Mouse (Mus musculus) embryonic facial prominence, embryonic 14.5 days (tissue): ENCODE measurements around the gene Bbs4. TPM values are rescaled to one million over a fixed set of nuclear protein-coding genes. Genes with fewer than 3 reads are reported as not detected.

Experiments used
- ATAC-seq: fragments of 200-750 bp; cut with Nextera tagmentation; 2 replicates; pipeline ENCODE4 v1.8.0; 2017; ENCODE audit warnings: low read depth, moderate number of reproducible peaks, moderate TSS enrichment
- DNase-seq: peaks from one replicate; pipeline ENCODE4 v3.0.0-alpha.2; 2015; ENCODE audit warnings: low spot score
- H3K27ac ChIP-seq: fragments of 300-500 bp; sonication (generic); replicated peaks from 2 replicates; pipeline ENCODE4 v1.5.1; 2014; ENCODE audit warnings: low read depth, mild to moderate bottlenecking, low read length, moderate library complexity
- H3K27me3 ChIP-seq: fragments of 300-500 bp; sonication (generic); replicated peaks from 2 replicates; pipeline ENCODE4 v1.6.1; 2014; ENCODE audit warnings: low read length; ENCODE audit not compliant: control insufficient read depth, insufficient read depth
- H3K36me3 ChIP-seq: fragments of 300-500 bp; sonication (generic); 2 replicates; pipeline ENCODE4 v1.6.1; 2014; ENCODE audit warnings: low read length, mixed read lengths; ENCODE audit not compliant: control insufficient read depth, insufficient read depth
- H3K4me1 ChIP-seq: fragments of 300-500 bp; sonication (generic); 2 replicates; pipeline ENCODE4 v1.6.1; 2014; ENCODE audit warnings: antibody characterized with exemption, low read length; ENCODE audit not compliant: control insufficient read depth, insufficient read depth
- H3K4me2 ChIP-seq: fragments of 300-500 bp; sonication (generic); 2 replicates; pipeline ENCODE4 v1.6.1; 2014; ENCODE audit warnings: low read depth, mild to moderate bottlenecking, low read length, moderate library complexity, mixed read lengths
- H3K4me3 ChIP-seq: fragments of 300-500 bp; sonication (generic); 2 replicates; pipeline ENCODE4 v1.5.1; 2014; ENCODE audit warnings: low read depth, mild to moderate bottlenecking, low read length
- H3K9ac ChIP-seq: fragments of 300-500 bp; sonication (generic); 2 replicates; pipeline ENCODE4 v1.6.1; 2014; ENCODE audit warnings: low read depth, mild to moderate bottlenecking, low read length, moderate library complexity, mixed read lengths
- H3K9me3 ChIP-seq: fragments of 300-500 bp; sonication (generic); 2 replicates; pipeline ENCODE4 v1.6.1; 2016; ENCODE audit warnings: low read length; ENCODE audit not compliant: control insufficient read depth
- WGBS: fragments of 180-500 bp; shearing (Covaris S2); extraction: QIAGEN DNeasy Blood & Tissue Kit; methylation state at CpG from one replicate; pipeline ENCODE4 v1.1.7; 2014; 5-methylcytosine and 5-hydroxymethylcytosine counted together
- polyA plus RNA-seq: library from polyadenylated mRNA; unstranded; fragments of >200 nt; fragmentation: Nextera tagmentation; extraction: Ambion mirVana; gene quantifications from 2 replicates; pipeline ENCODE4 v1.2.1, GENCODE M21; 2014

Gene Bbs4
- polyA plus RNA-seq, 1 experiment from 2014 or later: 14.2 TPM

- WGBS: 10% methylated on average over 15 of the region's 15 CpGs
- H3K27me3 ChIP-seq: no peaks in the 10 kb centered on the region; the same call in 1 of the 2 replicates
- ATAC-seq (peak; percentile 17; the same call in 1 of the 2 replicates), DNase-seq (peak; percentile 10)
- H3K9me3 ChIP-seq: no peaks in the 10 kb centered on the region
- H3K4me1 ChIP-seq: peaks cover 3% of the 10 kb centered on the region; the same call in 1 of the 2 replicates
- peak overlapping the region; percentile 64 for H3K4me2 ChIP-seq
- H3K27ac ChIP-seq: peak overlapping the region; percentile 84
- H3K9ac ChIP-seq: peak overlapping the region; percentile 82
- no peaks in the 10 kb centered on the region for H3K36me3 ChIP-seq
- H3K4me3 ChIP-seq: peak overlapping the region; percentile 75
Measured at GRCm38 (mm10) chr9:59352586-59353252, 589 bp downstream of the Bbs4 start.

DNA sequence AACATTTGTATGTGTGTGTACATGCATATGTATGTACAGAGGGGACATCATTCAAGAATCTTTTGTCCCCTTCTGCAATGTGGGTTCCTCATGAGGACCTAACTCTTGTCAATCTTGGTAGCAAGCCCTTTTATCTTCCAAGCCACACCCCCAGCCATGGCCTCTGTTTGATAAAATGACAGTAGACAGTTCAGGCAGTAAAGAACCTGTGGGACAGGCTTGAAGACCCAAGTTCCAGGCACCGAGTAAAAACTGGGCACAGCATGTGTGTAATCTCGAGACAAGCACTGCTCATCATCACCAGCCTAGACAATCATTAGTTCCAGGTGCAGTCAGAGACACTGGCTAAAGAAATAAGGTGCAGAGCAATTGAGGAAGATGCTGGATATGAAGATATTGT lies 7.1 kb downstream of the Bbs4 start:
- Histone ChIP-seq H3K36me3 (peaks cover 18% of the 10 kb centered on the region), H3K27me3 (no peaks in the 10 kb centered on the region), H3K9ac (no peak overlapping the region), H3K9me3 (no peaks in the 10 kb centered on the region), H3K4me3 (no peak overlapping the region), H3K27ac (no peak overlapping the region), H3K4me2 (no peak overlapping the region), H3K4me1 (no peaks in the 10 kb centered on the region)
- ATAC-seq (no peak), DNase-seq (no peak)
- WGBS: 61% methylated on average over 2 of the region's 2 CpGs

- WGBS: 80% methylated on average over 8 of the region's 9 CpGs
- no peak overlapping the region for H3K9ac ChIP-seq
- peaks cover 24% of the 10 kb centered on the region for H3K36me3 ChIP-seq
- H3K27ac ChIP-seq: no peak overlapping the region
- no peaks in the 10 kb centered on the region for H3K9me3 ChIP-seq
- peak; percentile 18 for DNase-seq
- H3K4me1 ChIP-seq: no peaks in the 10 kb centered on the region
- H3K4me3 ChIP-seq: no peak overlapping the region
- no peak overlapping the region for H3K4me2 ChIP-seq
- H3K27me3 ChIP-seq: no peaks in the 10 kb centered on the region
- ATAC-seq: no peak
Measured at GRCm38 (mm10) chr9:59340002-59340401, 13.3 kb downstream of the Bbs4 start.

GRCm38 (mm10) chr9:59339107-59339506 lies 14.2 kb downstream of the Bbs4 start:
- H3K9ac ChIP-seq: no peak overlapping the region
- 75% methylated on average over 5 of the region's 5 CpGs for WGBS
- H3K27me3 ChIP-seq: no peaks in the 10 kb centered on the region
- no peak overlapping the region for H3K4me3 ChIP-seq
- H3K4me1 ChIP-seq: no peaks in the 10 kb centered on the region
- H3K36me3 ChIP-seq: peaks cover 24% of the 10 kb centered on the region
- no peak overlapping the region for H3K27ac ChIP-seq
- H3K4me2 ChIP-seq: no peak overlapping the region
- no peak for ATAC-seq
- no peaks in the 10 kb centered on the region for H3K9me3 ChIP-seq
- peak; percentile 31 for DNase-seq

DNA sequence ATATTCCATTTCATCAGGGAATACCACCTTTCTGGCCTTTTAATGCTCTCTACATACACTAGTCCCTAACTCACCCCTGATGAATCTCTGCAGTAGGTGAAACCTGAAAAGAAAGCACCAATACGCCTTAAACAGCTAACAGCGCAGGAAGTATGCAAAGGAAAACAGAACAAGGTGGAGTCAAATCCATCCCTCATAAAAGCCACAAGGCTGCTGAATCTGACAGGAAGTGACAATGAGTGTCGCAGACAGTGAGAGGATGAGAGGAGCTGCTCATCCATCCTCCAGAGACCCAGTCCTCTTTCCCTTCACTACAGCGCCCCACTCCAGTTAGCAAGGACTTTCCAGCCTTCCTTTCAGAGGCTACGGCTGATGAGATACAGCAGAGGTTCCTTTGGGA lies 14.9 kb downstream of the Bbs4 start:
- H3K27ac ChIP-seq: no peak overlapping the region
- H3K27me3 ChIP-seq: no peaks in the 10 kb centered on the region
- no peak overlapping the region for H3K4me3 ChIP-seq
- peaks cover 28% of the 10 kb centered on the region for H3K36me3 ChIP-seq
- no peak for ATAC-seq
- 80% methylated on average over 5 of the region's 5 CpGs for WGBS
- no peaks in the 10 kb centered on the region for H3K9me3 ChIP-seq
- no peak for DNase-seq
- no peaks in the 10 kb centered on the region for H3K4me1 ChIP-seq
- no peak overlapping the region for H3K9ac ChIP-seq
- H3K4me2 ChIP-seq: no peak overlapping the region

GRCm38 (mm10) chr9:59337889-59338288 lies 15.4 kb downstream of the Bbs4 start:
- peaks cover 31% of the 10 kb centered on the region for H3K36me3 ChIP-seq
- H3K4me1 ChIP-seq: no peaks in the 10 kb centered on the region
- no peak overlapping the region for H3K9ac ChIP-seq
- 87% methylated on average over 5 of the region's 5 CpGs for WGBS
- H3K4me3 ChIP-seq: no peak overlapping the region
- no peak for DNase-seq
- no peaks in the 10 kb centered on the region for H3K27me3 ChIP-seq
- no peak for ATAC-seq
- no peak overlapping the region for H3K4me2 ChIP-seq
- no peaks in the 10 kb centered on the region for H3K9me3 ChIP-seq
- no peak overlapping the region for H3K27ac ChIP-seq

GRCm38 (mm10) chr9:59336539-59336938 lies 16.8 kb downstream of the Bbs4 start:
- no peaks in the 10 kb centered on the region for H3K9me3 ChIP-seq
- DNase-seq: no peak
- no peak for ATAC-seq
- peaks cover 31% of the 10 kb centered on the region for H3K36me3 ChIP-seq
- no peak overlapping the region for H3K4me2 ChIP-seq
- no peak overlapping the region for H3K4me3 ChIP-seq
- no peak overlapping the region for H3K9ac ChIP-seq
- H3K27ac ChIP-seq: no peak overlapping the region
- H3K27me3 ChIP-seq: no peaks in the 10 kb centered on the region
- 88% methylated on average over 3 of the region's 3 CpGs for WGBS
- no peaks in the 10 kb centered on the region for H3K4me1 ChIP-seq

DNA sequence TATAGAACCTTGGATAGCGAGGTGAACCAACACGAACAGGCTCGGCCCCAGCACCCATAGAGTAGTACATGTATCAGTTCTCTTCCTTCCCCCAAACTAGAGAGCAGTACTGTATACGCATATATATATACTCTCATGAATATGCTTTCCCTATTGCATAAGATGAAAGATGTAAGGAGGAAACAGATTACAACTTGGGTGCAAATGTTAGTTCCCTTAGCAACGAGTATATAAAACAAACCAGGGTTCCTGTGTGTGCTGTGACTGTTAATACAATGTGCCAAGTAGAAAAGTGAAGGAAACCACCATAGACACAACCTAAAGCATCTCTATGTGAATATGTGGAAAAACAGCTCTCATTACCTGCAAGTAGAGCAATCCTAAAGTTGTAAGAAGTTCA lies 23.3 kb downstream of the Bbs4 start:
- H3K27ac ChIP-seq: no peak overlapping the region
- no peaks in the 10 kb centered on the region for H3K4me1 ChIP-seq
- H3K4me3 ChIP-seq: no peak overlapping the region
- DNase-seq (no peak), ATAC-seq (no peak)
- peaks cover 57% of the 10 kb centered on the region for H3K36me3 ChIP-seq
- H3K9me3 ChIP-seq: no peaks in the 10 kb centered on the region
- no peak overlapping the region for H3K9ac ChIP-seq
- H3K4me2 ChIP-seq: no peak overlapping the region
- 90% methylated on average over 5 of the region's 5 CpGs for WGBS
- H3K27me3 ChIP-seq: no peaks in the 10 kb centered on the region

- no peak for ATAC-seq
- no peak overlapping the region for H3K27ac ChIP-seq
- H3K27me3 ChIP-seq: no peaks in the 10 kb centered on the region
- no peaks in the 10 kb centered on the region for H3K9me3 ChIP-seq
- no peak overlapping the region for H3K4me2 ChIP-seq
- H3K4me3 ChIP-seq: no peak overlapping the region
- H3K9ac ChIP-seq: no peak overlapping the region
- H3K36me3 ChIP-seq: peaks cover 65% of the 10 kb centered on the region
- H3K4me1 ChIP-seq: no peaks in the 10 kb centered on the region
- no peak for DNase-seq
Measured at GRCm38 (mm10) chr9:59324351-59324750, 29.0 kb downstream of the Bbs4 start.
